Mouse (Mus musculus) heart, postnatal 0 days (tissue): ENCODE data around the gene Pcare. TPM values are rescaled to one million over a fixed set of nuclear protein-coding genes. Genes with fewer than 3 reads are reported as not detected.
"Not testable (repeated sequence)": the region's sequence is repeated elsewhere in the genome, so short reads cannot be mapped to it uniquely, and the experiment has no call there.

Experiments used
- ATAC-seq: fragments of 200-750 bp; cut with Nextera tagmentation; 2 replicates; pipeline ENCODE4 v1.8.0; 2017; ENCODE audit warnings: low read depth, moderate number of reproducible peaks, moderate library complexity; ENCODE audit not compliant: insufficient read depth
- DNase-seq: peaks from one replicate; pipeline ENCODE4 v3.0.0-alpha.2; 2016; ENCODE audit warnings: low spot score
- H3K27ac ChIP-seq: fragments of 300-500 bp; sonication (generic); 2 replicates; pipeline ENCODE4 v1.5.1; 2014; ENCODE audit warnings: low read depth, mild to moderate bottlenecking
- H3K27me3 ChIP-seq: fragments of 300-500 bp; sonication (generic); 2 replicates; pipeline ENCODE4 v1.6.1; 2014; ENCODE audit warnings: low read length, mixed read lengths; ENCODE audit not compliant: control insufficient read depth, insufficient read depth
- H3K36me3 ChIP-seq: fragments of 300-500 bp; sonication (generic); replicated peaks from 2 replicates; pipeline ENCODE4 v1.6.1; 2014; ENCODE audit warnings: low read length, mixed read lengths; ENCODE audit not compliant: control insufficient read depth, insufficient read depth
- H3K4me1 ChIP-seq: fragments of 300-500 bp; sonication (generic); 2 replicates; pipeline ENCODE4 v1.6.1; 2014; ENCODE audit warnings: antibody characterized with exemption; ENCODE audit not compliant: control insufficient read depth, insufficient read depth
- H3K4me2 ChIP-seq: fragments of 300-500 bp; sonication (generic); 2 replicates; pipeline ENCODE4 v1.6.1; 2014; ENCODE audit warnings: low read depth, mild to moderate bottlenecking, low read length, moderate library complexity
- H3K4me3 ChIP-seq: fragments of 300-500 bp; sonication (generic); 2 replicates; pipeline ENCODE4 v1.5.1; 2014; ENCODE audit warnings: low read depth, low read length
- H3K9ac ChIP-seq: fragments of 300-500 bp; sonication (generic); replicated peaks from 2 replicates; pipeline ENCODE4 v1.6.1; 2014; ENCODE audit warnings: low read depth, low read length, mixed read lengths
- H3K9me3 ChIP-seq: fragments of 300-500 bp; sonication (generic); replicated peaks from 2 replicates; pipeline ENCODE4 v1.6.1; 2016; ENCODE audit warnings: low read length; ENCODE audit not compliant: control insufficient read depth
- CTCF ChIP-seq: IDR thresholded peaks from 2 replicates; pipeline ENCODE4 v1.5.1; 2016; ENCODE audit warnings: antibody characterized with exemption, control low read depth, low read depth
- EP300 ChIP-seq: IDR thresholded peaks from 2 replicates; pipeline ENCODE4 v1.6.1; 2016; ENCODE audit warnings: antibody characterized with exemption, low read depth
- WGBS: fragments of 180-500 bp; shearing (Covaris S2); extraction: QIAGEN DNeasy Blood & Tissue Kit; methylation state at CpG from one replicate; pipeline ENCODE4 v1.1.7; 2014; 5-methylcytosine and 5-hydroxymethylcytosine counted together
- polyA plus RNA-seq: library from polyadenylated mRNA; unstranded; fragments of >200 nt; fragmentation: Nextera tagmentation; extraction: Ambion mirVana; gene quantifications from 2 replicates; pipeline ENCODE4 v1.2.1, GENCODE M21; 2015
- total RNA-seq: library from RNA; depleted of rRNA; stranded (reverse); fragments of >200 nt; gene quantifications from 2 replicates; pipeline ENCODE4 v1.2.3, GENCODE M21; 2014; ENCODE audit warnings: low replicate concordance

Gene Pcare
- total and polyA plus RNA-seq, 2 experiments from 2014 or later, result 0.03 TPM; not detected in 1

DNA sequence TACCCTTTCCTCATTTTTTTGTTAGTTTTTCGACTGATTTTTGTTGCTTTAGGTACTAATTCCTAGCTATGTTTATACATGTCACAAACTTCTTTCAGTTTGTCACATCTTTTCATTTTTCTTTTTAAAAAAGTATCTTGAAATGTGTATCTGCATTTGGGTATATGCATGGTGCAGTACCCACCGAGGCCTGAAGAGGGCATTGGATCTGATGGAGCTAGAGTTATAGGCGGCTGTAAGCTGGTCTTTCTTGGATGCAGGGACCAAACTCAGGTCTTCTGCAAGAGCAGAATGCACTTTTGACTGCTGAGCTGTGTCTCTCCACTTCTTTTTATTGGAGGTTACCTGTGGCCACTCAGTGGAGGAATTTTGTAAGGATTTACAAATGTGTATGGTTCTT lies 26.0 kb upstream of the Pcare start:
- Histone ChIP-seq H3K36me3 (no peaks in the 10 kb centered on the region), H3K27me3 (no peaks in the 10 kb centered on the region; the same call in 1 of the 2 replicates), H3K4me1 (no peaks in the 10 kb centered on the region), H3K4me2 (no peak overlapping the region), H3K27ac (no peak overlapping the region), H3K9me3 (0 out of 2 replicates have a peak, but pooled peaks cover 5% of the 10 kb centered on the region), H3K4me3 (no peak overlapping the region), H3K9ac (no peak overlapping the region)
- DNase-seq (no peak), ATAC-seq (no peak)
- no peak for TF ChIP-seq EP300
- TF ChIP-seq CTCF, result no peak
- WGBS, result 74% methylated on average over 3 of the region's 3 CpGs

DNA sequence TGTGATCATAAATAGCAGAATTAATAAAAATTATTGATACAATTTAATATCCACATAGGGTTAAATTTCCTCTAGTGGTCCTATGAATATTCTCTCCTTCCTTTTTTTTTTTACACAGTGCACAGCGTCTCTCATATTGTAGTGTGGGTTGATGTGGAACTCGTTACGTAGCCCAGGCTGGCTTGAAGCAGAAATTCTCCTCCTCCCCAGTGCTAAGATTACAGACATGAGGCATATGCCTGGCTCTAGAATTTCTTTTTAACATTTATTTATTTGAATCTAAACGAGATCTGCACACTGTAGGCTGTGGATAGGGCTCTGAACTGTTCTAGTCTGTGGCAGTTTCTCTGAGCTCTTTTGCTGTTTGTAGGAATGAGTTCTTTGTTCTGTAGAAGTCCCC lies 22.6 kb upstream of the Pcare start:
- H3K4me2 ChIP-seq, result no peak overlapping the region
- ATAC-seq, result no peak
- no peak overlapping the region for H3K4me3 ChIP-seq
- H3K27ac ChIP-seq, result no peak overlapping the region
- 84% methylated on average over 4 of the region's 4 CpGs for WGBS
- no peak for DNase-seq
- no peaks in the 10 kb centered on the region for H3K36me3 ChIP-seq
- TF ChIP-seq EP300 (no peak), CTCF (no peak)
- no peaks in the 10 kb centered on the region for H3K4me1 ChIP-seq
- H3K9ac ChIP-seq, result no peak overlapping the region
- no peaks in the 10 kb centered on the region for H3K27me3 ChIP-seq
- 0 out of 2 replicates have a peak, but pooled peaks cover 5% of the 10 kb centered on the region for H3K9me3 ChIP-seq

DNA sequence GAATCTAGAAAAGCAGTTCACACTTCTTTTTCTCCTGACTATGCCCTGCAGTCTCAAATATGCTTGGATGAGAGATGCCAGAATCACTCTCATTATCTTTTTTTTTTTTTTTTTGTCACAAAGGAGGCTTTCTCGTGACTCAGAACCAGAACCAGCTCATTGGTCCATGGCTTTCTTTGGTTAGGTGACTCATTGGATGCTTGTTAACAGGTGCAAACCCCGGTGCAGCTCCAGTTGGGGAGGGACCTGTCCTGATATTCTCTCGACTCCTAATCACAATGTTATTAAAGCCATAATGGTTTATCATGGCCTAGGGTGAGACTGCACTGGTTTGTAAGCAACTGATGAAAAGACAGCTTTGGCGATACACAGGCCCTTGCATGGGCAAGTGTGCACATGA lies 21.5 kb upstream of the Pcare start:
- H3K9ac ChIP-seq, result no peak overlapping the region
- no peak for ATAC-seq
- H3K27me3 ChIP-seq, result no peaks in the 10 kb centered on the region
- no peaks in the 10 kb centered on the region for H3K36me3 ChIP-seq
- DNase-seq, result no peak
- WGBS, result 67% methylated on average over 4 of the region's 4 CpGs
- H3K4me1 ChIP-seq, result no peaks in the 10 kb centered on the region; the same call in 1 of the 2 replicates
- H3K9me3 ChIP-seq, result 0 out of 2 replicates have a peak, but pooled peaks cover 5% of the 10 kb centered on the region
- H3K27ac ChIP-seq, result no peak overlapping the region
- TF ChIP-seq EP300 (no peak), CTCF (no peak)
- H3K4me3 ChIP-seq, result no peak overlapping the region
- no peak overlapping the region for H3K4me2 ChIP-seq

DNA sequence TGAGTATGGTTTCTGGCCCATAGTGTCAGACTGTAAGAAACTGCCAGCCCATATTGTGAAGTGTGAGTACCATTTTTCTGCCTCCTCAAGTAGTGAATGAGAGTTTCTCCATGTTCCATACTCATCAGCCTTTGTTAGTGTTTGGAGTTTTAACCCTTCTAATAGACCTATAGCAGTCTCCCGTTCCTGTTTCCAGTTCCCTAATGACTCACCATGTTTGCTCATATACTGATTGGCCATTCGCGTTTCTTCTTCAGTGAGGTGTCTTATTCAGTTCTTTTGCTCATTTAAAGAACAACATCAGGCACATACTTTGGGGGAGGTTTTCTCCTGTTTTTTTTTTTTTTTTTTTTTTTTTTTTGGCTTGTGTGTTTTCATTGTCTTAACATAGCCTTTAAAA lies 18.0 kb upstream of the Pcare start:
- H3K27me3 ChIP-seq, result no peaks in the 10 kb centered on the region
- no peak overlapping the region for H3K4me3 ChIP-seq
- H3K27ac ChIP-seq, result no peak overlapping the region
- TF ChIP-seq CTCF, result no peak
- no peaks in the 10 kb centered on the region for H3K9me3 ChIP-seq
- no peak overlapping the region for H3K9ac ChIP-seq
- 93% methylated on average over 3 of the region's 3 CpGs for WGBS
- ATAC-seq (no peak), DNase-seq (no peak)
- no peaks in the 10 kb centered on the region; the same call in 1 of the 2 replicates for H3K4me1 ChIP-seq
- H3K36me3 ChIP-seq, result no peaks in the 10 kb centered on the region
- no peak overlapping the region for H3K4me2 ChIP-seq

DNA sequence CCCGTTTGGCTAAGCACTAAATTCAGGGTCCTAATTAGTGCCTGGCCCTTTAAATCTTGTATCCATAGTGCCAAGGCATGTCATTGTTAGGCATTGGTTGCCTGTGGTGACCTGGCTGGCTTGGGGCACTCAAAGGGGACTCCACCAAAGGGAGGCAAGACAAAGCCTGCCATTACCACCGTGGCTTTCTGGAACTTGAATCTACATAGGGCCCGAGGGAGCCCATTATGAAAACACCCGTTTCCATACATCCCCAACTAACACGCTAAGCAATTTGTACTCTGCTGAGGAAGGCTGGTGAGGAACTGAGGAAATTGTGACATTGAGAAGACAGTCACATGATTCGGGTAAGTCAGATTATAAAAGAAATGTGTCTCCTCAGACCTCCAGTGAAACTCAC lies 16.9 kb upstream of the Pcare start:
- no peak for ATAC-seq
- H3K36me3 ChIP-seq, result no peaks in the 10 kb centered on the region
- H3K4me1 ChIP-seq, result no peaks in the 10 kb centered on the region; the same call in 1 of the 2 replicates
- WGBS, result 54% methylated on average over 6 of the region's 6 CpGs
- TF ChIP-seq CTCF (no peak), EP300 (no peak)
- no peak for DNase-seq
- H3K27me3 ChIP-seq, result no peaks in the 10 kb centered on the region
- no peak overlapping the region for H3K27ac ChIP-seq
- H3K9me3 ChIP-seq, result 0 out of 2 replicates have a peak, but pooled peaks cover under 1% of the 10 kb centered on the region
- no peak overlapping the region for H3K9ac ChIP-seq
- no peak overlapping the region for H3K4me3 ChIP-seq
- H3K4me2 ChIP-seq, result no peak overlapping the region

DNA sequence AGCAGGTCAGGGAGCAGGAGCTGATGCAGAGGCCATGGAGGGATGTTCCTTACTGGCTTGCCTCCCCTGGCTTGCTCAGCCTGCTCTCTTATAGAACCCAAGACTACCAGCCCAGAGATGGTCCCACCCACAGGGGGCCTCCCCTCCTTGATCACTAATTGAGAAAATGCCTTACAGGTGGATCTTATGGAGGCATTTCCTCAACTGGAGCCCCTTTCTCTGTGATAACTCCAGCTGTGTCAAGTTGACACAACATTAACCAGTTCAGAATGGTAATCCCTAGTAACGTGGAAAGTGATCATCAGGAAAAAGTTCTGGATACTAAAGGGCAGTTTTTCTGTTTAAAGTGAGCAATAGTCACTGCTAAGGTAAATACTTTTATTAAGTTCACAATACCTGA lies 15.5 kb upstream of the Pcare start, which contains the start of gene Clip4:
TSS of gene Clip4 (plus strand) at position 301 of the 400 bp plus-strand sequence.
- ATAC-seq, H3K9me3 ChIP-seq, H3K27ac ChIP-seq, H3K4me2 ChIP-seq, H3K27me3 ChIP-seq, DNase-seq, H3K9ac ChIP-seq, H3K36me3 ChIP-seq, H3K4me1 ChIP-seq, H3K4me3 ChIP-seq: not testable (repeated sequence)
- 80% methylated on average over 1 of the region's 1 CpGs for WGBS
